Mouse (Mus musculus): ENCODE data around the gene Ptcd2. TPM values are rescaled to one million over a fixed set of nuclear protein-coding genes. Genes with fewer than 3 reads are reported as not detected.

The Ptcd2 gene
- polyA plus RNA-seq, 1 experiment: 27.2 TPM

DNA sequence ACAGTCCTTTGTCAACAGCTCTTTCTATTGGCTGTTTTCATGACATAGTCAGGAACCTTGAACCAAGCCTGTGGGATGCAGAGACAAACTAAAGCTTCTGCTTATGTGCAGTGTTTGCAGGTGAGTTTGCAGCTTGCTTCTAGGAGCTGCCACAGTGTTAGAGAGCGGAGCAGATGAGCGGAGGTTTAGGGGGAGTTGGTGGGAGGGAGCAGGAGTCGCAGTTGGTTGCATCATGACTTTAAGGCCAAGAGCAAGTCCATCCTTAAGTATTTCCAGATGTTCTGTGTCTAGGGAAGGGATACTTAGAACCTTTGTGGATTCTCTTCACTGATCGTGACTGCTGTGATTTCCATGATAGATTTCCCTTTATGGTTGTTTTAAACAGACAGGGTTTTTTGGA lies 29.7 kb upstream of the Ptcd2 start:
- Histone ChIP-seq H3K36me3 (ENCODE audit: control insufficient read depth, insufficient read depth) (peaks cover 4% of the 10 kb centered on the region), H3K27me3 (ENCODE audit: control insufficient read depth, insufficient read depth, insufficient read length) (no peaks in the 10 kb centered on the region), H3K4me3 (ENCODE audit: insufficient read depth, poor library complexity, severe bottlenecking) (no peak overlapping the region), H3K79me3 (ENCODE audit: low read depth) (peaks cover 1% of the 10 kb centered on the region), H3K79me2 (ENCODE audit: control insufficient read depth, insufficient read depth) (peaks cover 6% of the 10 kb centered on the region), H3ac (ENCODE audit: control insufficient read depth, insufficient read length, low read depth) (no peak overlapping the region)
- TF ChIP-seq CEBPB (IDR thresholded peaks at IDR 0.05; ENCODE audit: low read depth) (no peak), MYOD1 (IDR thresholded peaks at IDR 0.05; ENCODE audit: control insufficient read depth, insufficient read length, low read depth) (no peak), MYOG (IDR thresholded peaks at IDR 0.05; ENCODE audit: control insufficient read depth, extremely low read depth, insufficient read length) (no peak), MAX (IDR thresholded peaks at IDR 0.05) (no peak), CTCF (IDR thresholded peaks at IDR 0.05; ENCODE audit: control insufficient read depth, insufficient read depth, insufficient read length) (no peak), USF1 (IDR thresholded peaks at IDR 0.05; ENCODE audit: low read depth) (no peak), FOSL1 (IDR thresholded peaks at IDR 0.05; ENCODE audit: insufficient read depth, low read length, poor library complexity, severe bottlenecking) (no peak)

DNA sequence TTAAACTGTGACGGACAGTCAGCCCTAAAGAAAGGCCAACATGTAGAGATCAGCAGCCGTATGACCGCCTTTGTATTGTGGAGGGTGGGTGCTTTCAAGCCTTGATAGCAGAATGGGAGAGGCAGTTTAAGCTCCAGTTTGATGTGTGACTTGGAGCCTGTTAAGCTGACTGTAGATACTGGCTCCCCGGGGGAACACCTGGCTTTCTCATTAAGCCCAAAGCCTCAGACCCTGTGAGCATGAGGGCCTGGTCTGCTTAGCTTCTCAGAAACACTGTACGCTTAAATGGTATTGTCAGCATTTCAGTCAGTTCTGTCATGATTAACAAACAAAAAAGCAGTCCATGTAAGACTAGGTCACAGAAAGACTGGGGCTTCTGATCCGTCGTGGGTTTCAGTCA lies 29.2 kb upstream of the Ptcd2 start:
- Histone ChIP-seq H3ac (ENCODE audit: control insufficient read depth, insufficient read length, low read depth) (no peak overlapping the region), H3K36me3 (ENCODE audit: control insufficient read depth, insufficient read depth) (peaks cover 5% of the 10 kb centered on the region), H3K79me3 (ENCODE audit: low read depth) (peaks cover 1% of the 10 kb centered on the region), H3K4me3 (ENCODE audit: insufficient read depth, poor library complexity, severe bottlenecking) (no peak overlapping the region), H3K79me2 (ENCODE audit: control insufficient read depth, insufficient read depth) (peaks cover 6% of the 10 kb centered on the region), H3K27me3 (ENCODE audit: control insufficient read depth, insufficient read depth, insufficient read length) (no peaks in the 10 kb centered on the region)
- TF ChIP-seq USF1 (IDR thresholded peaks at IDR 0.05; ENCODE audit: low read depth) (no peak), MYOG (IDR thresholded peaks at IDR 0.05; ENCODE audit: control insufficient read depth, extremely low read depth, insufficient read length) (no peak), MAX (IDR thresholded peaks at IDR 0.05) (no peak), CEBPB (IDR thresholded peaks at IDR 0.05; ENCODE audit: low read depth) (no peak), MYOD1 (IDR thresholded peaks at IDR 0.05; ENCODE audit: control insufficient read depth, insufficient read length, low read depth) (no peak), FOSL1 (IDR thresholded peaks at IDR 0.05; ENCODE audit: insufficient read depth, low read length, poor library complexity, severe bottlenecking) (no peak), CTCF (IDR thresholded peaks at IDR 0.05; ENCODE audit: control insufficient read depth, insufficient read depth, insufficient read length) (no peak)

DNA sequence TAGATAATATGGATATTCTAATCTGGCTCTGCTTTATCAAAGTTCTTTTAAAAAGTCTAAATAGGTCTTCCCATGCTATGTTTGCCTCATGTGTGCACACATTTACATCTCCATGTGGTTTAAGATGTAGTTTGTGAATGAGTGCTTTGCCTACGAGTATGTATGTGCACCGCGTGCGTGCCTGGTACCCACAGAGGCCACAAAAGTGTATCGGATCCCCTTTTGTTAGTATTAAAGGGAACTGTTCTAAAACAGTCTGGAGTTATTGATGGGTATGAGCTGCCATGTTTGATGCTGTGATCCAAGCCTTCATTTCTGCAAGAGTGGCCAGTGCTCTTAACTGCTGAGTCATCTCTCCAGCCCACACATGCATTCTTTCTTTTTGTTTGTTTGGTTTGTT lies 26.8 kb upstream of the Ptcd2 start:
- Histone ChIP-seq H3K36me3 (ENCODE audit: control insufficient read depth, insufficient read depth) (peaks cover 14% of the 10 kb centered on the region), H3K79me2 (ENCODE audit: control insufficient read depth, insufficient read depth) (no peaks in the 10 kb centered on the region), H3K4me3 (ENCODE audit: insufficient read depth, poor library complexity, severe bottlenecking) (no peak overlapping the region), H3ac (ENCODE audit: control insufficient read depth, insufficient read length, low read depth) (no peak overlapping the region), H3K27me3 (ENCODE audit: control insufficient read depth, insufficient read depth, insufficient read length) (no peaks in the 10 kb centered on the region), H3K79me3 (ENCODE audit: low read depth) (no peaks in the 10 kb centered on the region)
- TF ChIP-seq CEBPB (IDR thresholded peaks at IDR 0.05; ENCODE audit: low read depth) (no peak), MYOD1 (IDR thresholded peaks at IDR 0.05; ENCODE audit: control insufficient read depth, insufficient read length, low read depth) (no peak), MAX (IDR thresholded peaks at IDR 0.05) (no peak), USF1 (IDR thresholded peaks at IDR 0.05; ENCODE audit: low read depth) (no peak), FOSL1 (IDR thresholded peaks at IDR 0.05; ENCODE audit: insufficient read depth, low read length, poor library complexity, severe bottlenecking) (no peak), MYOG (IDR thresholded peaks at IDR 0.05; ENCODE audit: control insufficient read depth, extremely low read depth, insufficient read length) (no peak), CTCF (IDR thresholded peaks at IDR 0.05; ENCODE audit: control insufficient read depth, insufficient read depth, insufficient read length) (no peak)

DNA sequence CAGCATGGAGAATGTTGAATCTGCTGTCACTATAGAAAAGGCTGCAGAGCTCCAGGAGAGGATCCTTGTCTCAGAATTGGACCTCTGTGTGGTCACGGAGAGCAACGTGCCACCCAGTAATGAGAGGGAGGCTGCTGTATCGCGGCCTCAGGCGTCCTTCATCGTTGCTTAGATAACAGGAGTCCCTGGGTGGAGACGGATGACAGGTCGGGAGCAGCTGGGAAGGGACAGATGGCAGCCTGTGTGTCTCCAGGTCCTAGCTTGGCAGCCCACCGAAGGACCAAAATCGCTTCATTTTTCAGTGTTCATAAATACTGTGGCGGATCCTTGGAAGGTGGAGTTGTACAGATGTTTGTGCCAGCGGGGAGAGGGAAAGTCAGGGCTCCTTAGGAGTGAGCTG lies 24.6 kb upstream of the Ptcd2 start:
- no peak overlapping the region for H3K4me3 ChIP-seq (ENCODE audit: insufficient read depth, poor library complexity, severe bottlenecking)
- H3ac ChIP-seq (ENCODE audit: control insufficient read depth, insufficient read length, low read depth): no peak overlapping the region
- no peaks in the 10 kb centered on the region for H3K79me3 ChIP-seq (ENCODE audit: low read depth)
- H3K36me3 ChIP-seq (ENCODE audit: control insufficient read depth, insufficient read depth): peaks cover 22% of the 10 kb centered on the region
- TF ChIP-seq CTCF (IDR thresholded peaks at IDR 0.05; ENCODE audit: control insufficient read depth, insufficient read depth, insufficient read length) (no peak), FOSL1 (IDR thresholded peaks at IDR 0.05; ENCODE audit: insufficient read depth, low read length, poor library complexity, severe bottlenecking) (no peak), USF1 (IDR thresholded peaks at IDR 0.05; ENCODE audit: low read depth) (no peak), CEBPB (IDR thresholded peaks at IDR 0.05; ENCODE audit: low read depth) (no peak), MAX (IDR thresholded peaks at IDR 0.05) (no peak), MYOD1 (IDR thresholded peaks at IDR 0.05; ENCODE audit: control insufficient read depth, insufficient read length, low read depth) (no peak), MYOG (IDR thresholded peaks at IDR 0.05; ENCODE audit: control insufficient read depth, extremely low read depth, insufficient read length) (no peak)
- no peaks in the 10 kb centered on the region for H3K27me3 ChIP-seq (ENCODE audit: control insufficient read depth, insufficient read depth, insufficient read length)
- H3K79me2 ChIP-seq (ENCODE audit: control insufficient read depth, insufficient read depth): no peaks in the 10 kb centered on the region

DNA sequence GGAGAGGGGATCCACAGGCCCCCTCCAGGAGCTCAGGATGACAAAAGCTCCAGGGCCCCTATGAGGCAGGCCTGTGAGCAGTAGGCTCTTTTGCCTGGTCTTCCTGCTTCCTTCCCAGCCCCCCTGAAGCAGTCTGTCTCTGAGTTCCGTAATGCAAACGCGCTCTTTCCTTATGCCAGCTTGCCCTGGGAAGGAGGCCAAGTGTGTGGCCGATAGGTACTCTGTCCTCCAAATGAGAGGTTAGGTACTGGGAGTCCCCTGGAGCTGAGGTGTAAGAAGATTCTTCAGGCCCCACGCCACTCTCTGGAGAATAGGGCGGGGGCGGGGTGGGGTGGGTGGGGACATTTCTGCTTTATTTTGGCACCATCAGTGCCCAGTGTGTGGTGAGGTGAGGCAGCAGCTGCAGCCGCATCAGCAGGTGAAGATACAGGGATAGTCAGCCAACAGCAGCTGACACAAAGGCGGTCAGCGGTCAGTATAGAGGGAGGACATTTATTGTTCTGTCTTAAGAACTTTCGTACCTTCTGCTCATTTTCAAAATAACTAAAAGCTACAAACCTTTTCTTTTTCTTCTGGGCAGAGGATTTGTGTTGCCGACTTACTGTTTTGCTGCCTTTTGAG lies 23.2 kb upstream of the Ptcd2 start:
- H3K36me3 ChIP-seq (ENCODE audit: control insufficient read depth, insufficient read depth): peaks cover 37% of the 10 kb centered on the region
- no peaks in the 10 kb centered on the region for H3K27me3 ChIP-seq (ENCODE audit: control insufficient read depth, insufficient read depth, insufficient read length)
- no peak overlapping the region for H3ac ChIP-seq (ENCODE audit: control insufficient read depth, insufficient read length, low read depth)
- no peak for TF ChIP-seq CEBPB (IDR thresholded peaks at IDR 0.05; ENCODE audit: low read depth)
- no peak overlapping the region for H3K4me3 ChIP-seq (ENCODE audit: insufficient read depth, poor library complexity, severe bottlenecking)
- H3K79me2 ChIP-seq (ENCODE audit: control insufficient read depth, insufficient read depth): no peaks in the 10 kb centered on the region
- H3K79me3 ChIP-seq (ENCODE audit: low read depth): no peaks in the 10 kb centered on the region
